Mouse (Mus musculus) cerebellum, adult 2 months (tissue): ENCODE data around the gene Galnt17.

Source experiments
- CTCF ChIP-seq: fragments of 200-500 bp; IDR thresholded peaks from 2 replicates; pipeline ENCODE4 v1.5.1; 2011; ENCODE audit warnings: low read depth, mild to moderate bottlenecking, control low read depth, low read length, moderate library complexity, borderline replicate concordance; ENCODE audit not compliant: insufficient read depth
- POLR2A ChIP-seq: fragments of 200-500 bp; IDR thresholded peaks from 2 replicates; pipeline ENCODE4 v1.6.1; 2011; ENCODE audit warnings: low read length, control low read depth, borderline replicate concordance; ENCODE audit not compliant: insufficient read depth

GRCm38 (mm10) chr5:130825797-130826196 lies 482.5 kb downstream of the Galnt17 start:
- TF ChIP-seq CTCF = no peak
- no peak for TF ChIP-seq POLR2A
